Mouse (Mus musculus): Measurements from ENCODE around the gene Allc. TPM values are rescaled to one million over a fixed set of nuclear protein-coding genes. Genes with fewer than 3 reads are reported as not detected.

The Allc gene
- polyA plus RNA-seq, 1 experiment from 2014 or later: not detected

DNA sequence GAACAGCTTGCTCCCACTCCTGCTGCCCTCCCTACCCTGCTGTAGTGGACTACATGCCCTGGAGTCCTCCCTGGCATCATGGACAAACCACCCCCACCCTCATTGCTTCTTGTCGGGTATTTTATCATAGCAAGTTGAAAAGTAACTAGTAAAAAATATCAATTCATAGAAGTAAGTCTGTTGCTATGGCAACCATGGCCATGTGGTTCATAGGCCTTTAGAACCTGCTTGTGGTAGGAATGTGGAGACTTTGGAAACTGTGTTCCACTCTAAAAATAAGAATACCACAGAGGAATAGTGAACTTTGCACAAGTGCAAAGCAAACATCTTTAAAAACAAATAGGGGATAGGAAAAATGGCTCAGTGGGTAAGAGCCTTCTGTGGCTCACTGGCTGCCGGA, 10.1 kb downstream of the Allc start:
- H3K27ac ChIP-seq (ENCODE audit: low read depth, low read length): no peak overlapping the region
- ATAC-seq (replicated peaks; ENCODE audit: insufficient number of reproducible peaks, low FRiP score, low TSS enrichment): no peak
- WGBS (ENCODE audit: insufficient replicate concordance): 77% methylated on average over 2 of the region's 2 CpGs

DNA sequence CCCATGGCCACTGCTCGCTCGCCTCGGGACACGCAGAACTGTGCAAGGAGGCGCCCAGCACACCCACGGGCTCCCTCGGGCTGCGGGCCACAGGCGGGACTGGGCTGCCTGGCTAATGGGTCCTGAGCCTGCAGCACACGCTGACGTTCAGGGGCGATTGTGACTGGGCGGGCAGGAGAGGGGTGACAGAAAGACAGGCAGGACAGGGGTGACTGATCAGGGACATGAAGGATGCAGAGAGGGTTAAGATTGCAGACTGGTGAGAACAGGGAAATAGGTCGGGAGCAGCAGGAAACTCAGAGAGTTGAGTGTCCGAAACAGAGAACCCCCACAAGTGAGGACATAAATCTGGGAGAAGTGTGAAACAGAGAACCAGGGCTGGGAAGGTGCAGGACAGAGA, 30.0 kb downstream of the Allc start, which contains the start of gene Dcdc2c:
Dcdc2c (minus strand) TSS at position 101 of the 400 bp plus-strand sequence.
- 57% methylated on average over 15 of the region's 15 CpGs for WGBS (ENCODE audit: insufficient replicate concordance)
- H3K9me3 ChIP-seq (replicated peaks; ENCODE audit: control insufficient read depth, low read length): no peaks in the 10 kb centered on the region
- no peaks in the 10 kb centered on the region for H3K4me1 ChIP-seq (ENCODE audit: control insufficient read depth, insufficient read depth, low read length)
- no peaks in the 10 kb centered on the region for H3K27me3 ChIP-seq (ENCODE audit: control insufficient read depth, insufficient read depth, low read length)
- peak within 1 kb of the TSS; percentile 53 for H3K4me2 ChIP-seq
- no peak within 1 kb of the TSS for H3K27ac ChIP-seq (ENCODE audit: low read depth, low read length)
- peak; percentile 52; the same call in 1 of the 2 replicates for ATAC-seq (replicated peaks; ENCODE audit: insufficient number of reproducible peaks, low FRiP score, low TSS enrichment)
- H3K36me3 ChIP-seq (ENCODE audit: control insufficient read depth, insufficient read depth, low read length): no peaks in the 10 kb centered on the region
- no peak within 1 kb of the TSS for H3K9ac ChIP-seq (ENCODE audit: low read depth, low read length)
- H3K4me3 ChIP-seq (ENCODE audit: low read depth, low read length): no peak within 1 kb of the TSS

More for the DNA sequence above, 10.1 kb downstream of the Allc start:
- no peaks in the 10 kb centered on the region for H3K27me3 ChIP-seq (ENCODE audit: control insufficient read depth, insufficient read depth, low read length)
- no peaks in the 10 kb centered on the region for H3K4me1 ChIP-seq (ENCODE audit: control insufficient read depth, insufficient read depth, low read length)
- no peaks in the 10 kb centered on the region for H3K36me3 ChIP-seq (ENCODE audit: control insufficient read depth, insufficient read depth, low read length)
- no peak overlapping the region for H3K9ac ChIP-seq (ENCODE audit: low read depth, low read length)
- no peak overlapping the region for H3K4me2 ChIP-seq
- H3K9me3 ChIP-seq (replicated peaks; ENCODE audit: control insufficient read depth, low read length): no peaks in the 10 kb centered on the region
- no peak overlapping the region for H3K4me3 ChIP-seq (ENCODE audit: low read depth, low read length)

GRCm38 (mm10) chr12:28551775-28552174, 30.5 kb downstream of the Allc start:
- H3K4me1 ChIP-seq (ENCODE audit: control insufficient read depth, insufficient read depth, low read length): no peaks in the 10 kb centered on the region
- no peak overlapping the region for H3K27ac ChIP-seq (ENCODE audit: low read depth, low read length)
- H3K27me3 ChIP-seq (ENCODE audit: control insufficient read depth, insufficient read depth, low read length): no peaks in the 10 kb centered on the region
- no peaks in the 10 kb centered on the region for H3K36me3 ChIP-seq (ENCODE audit: control insufficient read depth, insufficient read depth, low read length)
- H3K9me3 ChIP-seq (replicated peaks; ENCODE audit: control insufficient read depth, low read length): no peaks in the 10 kb centered on the region
- H3K4me2 ChIP-seq: peak overlapping the region; percentile 53
- ATAC-seq (replicated peaks; ENCODE audit: insufficient number of reproducible peaks, low FRiP score, low TSS enrichment): 0 out of 2 replicates have a peak, but pooled peaks have one; percentile 26
- WGBS (ENCODE audit: insufficient replicate concordance): 45% methylated on average over 18 of the region's 18 CpGs
- no peak overlapping the region for H3K4me3 ChIP-seq (ENCODE audit: low read depth, low read length)
- H3K9ac ChIP-seq (ENCODE audit: low read depth, low read length): no peak overlapping the region

DNA sequence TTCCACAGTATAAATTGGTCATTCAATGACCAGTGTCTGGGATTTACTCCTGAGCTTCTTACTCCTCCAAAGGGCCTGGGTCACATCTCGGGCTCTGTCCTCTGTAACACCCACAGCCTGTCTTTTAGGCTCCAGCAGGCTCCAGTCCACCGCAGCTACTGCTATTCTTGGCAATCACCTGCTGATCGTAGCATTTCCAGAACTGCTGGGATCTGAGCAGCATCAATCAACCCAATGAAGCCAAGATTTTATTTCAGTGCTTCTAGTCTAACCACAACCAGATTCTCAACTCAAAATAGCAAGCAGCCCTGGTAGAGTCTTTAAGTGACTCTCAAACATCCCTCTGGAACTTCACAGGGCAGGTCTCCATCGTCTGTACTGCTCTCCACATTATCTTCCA, 33.4 kb downstream of the Allc start:
- Histone ChIP-seq H3K9ac (ENCODE audit: low read depth, low read length) (no peak overlapping the region), H3K36me3 (ENCODE audit: control insufficient read depth, insufficient read depth, low read length) (no peaks in the 10 kb centered on the region), H3K9me3 (replicated peaks; ENCODE audit: control insufficient read depth, low read length) (no peaks in the 10 kb centered on the region), H3K27ac (ENCODE audit: low read depth, low read length) (no peak overlapping the region), H3K4me2 (no peak overlapping the region), H3K27me3 (ENCODE audit: control insufficient read depth, insufficient read depth, low read length) (no peaks in the 10 kb centered on the region), H3K4me3 (ENCODE audit: low read depth, low read length) (no peak overlapping the region), H3K4me1 (ENCODE audit: control insufficient read depth, insufficient read depth, low read length) (no peaks in the 10 kb centered on the region)
- WGBS (ENCODE audit: insufficient replicate concordance): 32% methylated on average over 4 of the region's 4 CpGs
- no peak for ATAC-seq (replicated peaks; ENCODE audit: insufficient number of reproducible peaks, low FRiP score, low TSS enrichment)

GRCm38 (mm10) chr12:28514264-28514775, 68.0 kb downstream of the Allc start:
- no peak overlapping the region for H3K4me3 ChIP-seq (ENCODE audit: low read depth, low read length)
- no peak overlapping the region for H3K4me2 ChIP-seq
- no peak overlapping the region for H3K9ac ChIP-seq (ENCODE audit: low read depth, low read length)
- WGBS (ENCODE audit: insufficient replicate concordance): 27% methylated on average over 1 of the region's 1 CpGs
- no peak overlapping the region for H3K27ac ChIP-seq (ENCODE audit: low read depth, low read length)
- peaks cover 3% of the 10 kb centered on the region; the same call in 1 of the 2 replicates for H3K9me3 ChIP-seq (replicated peaks; ENCODE audit: control insufficient read depth, low read length)
- no peaks in the 10 kb centered on the region for H3K36me3 ChIP-seq (ENCODE audit: control insufficient read depth, insufficient read depth, low read length)
- no peaks in the 10 kb centered on the region for H3K27me3 ChIP-seq (ENCODE audit: control insufficient read depth, insufficient read depth, low read length)
- ATAC-seq (replicated peaks; ENCODE audit: insufficient number of reproducible peaks, low FRiP score, low TSS enrichment): no peak
- no peaks in the 10 kb centered on the region for H3K4me1 ChIP-seq (ENCODE audit: control insufficient read depth, insufficient read depth, low read length)

DNA sequence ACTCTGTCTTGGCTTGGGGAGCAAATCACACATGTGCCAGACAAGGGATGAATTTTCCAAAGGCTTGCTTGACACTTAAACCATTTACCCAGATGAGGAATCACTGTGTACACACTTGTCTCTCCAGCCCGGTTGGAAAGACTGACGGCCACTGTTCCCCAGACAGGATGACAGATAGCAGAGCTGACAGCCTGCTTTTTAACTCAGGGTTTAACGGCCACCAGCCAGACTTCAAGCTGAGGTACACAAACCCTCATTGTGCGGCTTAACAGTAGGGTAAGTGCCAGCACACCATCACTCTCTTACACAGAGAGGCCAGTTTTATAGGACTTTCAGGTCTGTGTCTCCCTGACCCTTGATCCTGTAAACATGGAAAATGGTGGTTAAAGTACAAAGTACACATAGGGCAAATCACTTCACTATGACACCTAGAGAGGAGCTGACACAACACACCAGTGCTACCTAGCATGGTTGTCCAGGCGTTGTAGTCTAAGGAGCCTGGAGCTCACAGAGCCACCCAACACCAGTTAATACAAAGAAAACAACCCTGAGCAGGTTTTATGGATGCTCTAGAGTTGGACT, 72.5 kb downstream of the Allc start:
- no peak overlapping the region for H3K4me3 ChIP-seq (ENCODE audit: low read depth, low read length)
- 0 out of 2 replicates have a peak overlapping the region, but pooled peaks have one; percentile 22 for H3K27ac ChIP-seq (ENCODE audit: low read depth, low read length)
- WGBS (ENCODE audit: insufficient replicate concordance): 42% methylated on average over 5 of the region's 5 CpGs
- H3K9ac ChIP-seq (ENCODE audit: low read depth, low read length): no peak overlapping the region
- ATAC-seq (replicated peaks; ENCODE audit: insufficient number of reproducible peaks, low FRiP score, low TSS enrichment): no peak
- no peak overlapping the region for H3K4me2 ChIP-seq
- H3K9me3 ChIP-seq (replicated peaks; ENCODE audit: control insufficient read depth, low read length): peaks cover 3% of the 10 kb centered on the region; the same call in 1 of the 2 replicates
- no peaks in the 10 kb centered on the region for H3K4me1 ChIP-seq (ENCODE audit: control insufficient read depth, insufficient read depth, low read length)
- no peaks in the 10 kb centered on the region for H3K36me3 ChIP-seq (ENCODE audit: control insufficient read depth, insufficient read depth, low read length)
- H3K27me3 ChIP-seq (ENCODE audit: control insufficient read depth, insufficient read depth, low read length): no peaks in the 10 kb centered on the region

Other genes starting within 250 kb of the Allc start
- gene Dcdc2c, start 30.1 kb downstream of the Allc start, polyA plus RNA-seq (2014; fragmentation: Nextera tagmentation; extraction: Ambion mirVana): 0.20 and 0.21 TPM in 2 replicates
- gene Colec11, start 40.9 kb upstream of the Allc start, polyA plus RNA-seq (2014; fragmentation: Nextera tagmentation; extraction: Ambion mirVana): 8.4 and 9.2 TPM in 2 replicates
- gene Rps7, start 53.4 kb upstream of the Allc start, polyA plus RNA-seq (2014; fragmentation: Nextera tagmentation; extraction: Ambion mirVana): 591 and 599 TPM in 2 replicates
- 18.1 and 20.2 TPM in 2 replicates for gene Rnaseh1, start 67.1 kb upstream of the Allc start, polyA plus RNA-seq (2014; fragmentation: Nextera tagmentation; extraction: Ambion mirVana)
- gene Adi1, start 92.7 kb upstream of the Allc start, polyA plus RNA-seq (2014; fragmentation: Nextera tagmentation; extraction: Ambion mirVana): 44.7 and 46.2 TPM in 2 replicates
- 32.9 and 33.3 TPM in 2 replicates for gene Trappc12, start 167.9 kb upstream of the Allc start, polyA plus RNA-seq (2014; fragmentation: Nextera tagmentation; extraction: Ambion mirVana)
- gene Eipr1, start 169.3 kb upstream of the Allc start, polyA plus RNA-seq (2014; fragmentation: Nextera tagmentation; extraction: Ambion mirVana): 26.0 and 27.5 TPM in 2 replicates